Mouse (Mus musculus) CH12.LX (cell line): Measurements from ENCODE around the gene Wfdc21. TPM values are rescaled to one million over a fixed set of nuclear protein-coding genes. Genes with fewer than 3 reads are reported as not detected.

ENCODE experiments used
- DNase-seq: peaks from one replicate; pipeline ENCODE4 v3.0.0-alpha.2; 2013; ENCODE audit errors: extremely low read depth
- H3K27ac ChIP-seq: 2 replicates; pipeline ENCODE4 v1.5.1; 2012; ENCODE audit warnings: low read depth, mild to moderate bottlenecking, control low read depth, moderate library complexity; ENCODE audit not compliant: insufficient read depth
- H3K27me3 ChIP-seq: replicated peaks from 2 replicates; pipeline ENCODE3; 2012; ENCODE audit warnings: inconsistent platforms
- H3K36me3 ChIP-seq, 2 experiments: replicated peaks in 1 of 2; 2 replicates each; pipeline versions ENCODE3 to v1.6.1; 2012; ENCODE audit warnings: inconsistent platforms in 1 of 2, low read length in 1 of 2, mild to moderate bottlenecking in 1 of 2, mixed read lengths in 1 of 2, moderate library complexity in 1 of 2; ENCODE audit not compliant: control insufficient read depth in 1 of 2, insufficient read depth in 1 of 2
- H3K4me1 ChIP-seq, 2 experiments: 2 replicates each; pipeline ENCODE4 v1.6.1; 2012; ENCODE audit warnings: inconsistent platforms in 1 of 2, moderate library complexity in 1 of 2; ENCODE audit not compliant: insufficient read depth in 2 of 2, control insufficient read depth in 1 of 2
- H3K4me2 ChIP-seq: 2 replicates; pipeline ENCODE4 v1.6.1; 2012; ENCODE audit warnings: low read depth, mild to moderate bottlenecking, control low read depth; ENCODE audit not compliant: poor library complexity, insufficient read depth, severe bottlenecking
- H3K4me3 ChIP-seq, 3 experiments: fragments of 150-350 bp in 1 of 3; sonication (generic) in 1 of 3; replicated peaks in 1 of 3; 2 replicates each; pipeline versions ENCODE3 to v1.5.1; 2011 to 2012; ENCODE audit warnings: low read depth in 2 of 3, low read length in 2 of 3, mild to moderate bottlenecking in 2 of 3, moderate library complexity in 2 of 3, control low read depth in 1 of 3, improper control_type of control experiment in 1 of 3, inconsistent platforms in 1 of 3, mixed read lengths in 1 of 3; ENCODE audit not compliant: poor library complexity in 1 of 3
- H3K79me2 ChIP-seq: replicated peaks from 2 replicates; pipeline ENCODE4 v1.6.1; 2012; ENCODE audit warnings: mild to moderate bottlenecking, moderate library complexity; ENCODE audit not compliant: control insufficient read depth, poor library complexity, insufficient read depth, severe bottlenecking; ENCODE audit errors: extremely low read depth
- H3K9ac ChIP-seq: 2 replicates; pipeline ENCODE4 v1.6.1; 2012; ENCODE audit warnings: low read depth, mild to moderate bottlenecking, control low read depth, moderate library complexity; ENCODE audit not compliant: insufficient read depth
- H3K9me3 ChIP-seq: replicated peaks from 2 replicates; pipeline ENCODE3; 2012; ENCODE audit warnings: low read length, inconsistent platforms, mixed read lengths
- BHLHE40 ChIP-seq: IDR thresholded peaks from 2 replicates; pipeline ENCODE4 v1.6.1; 2011; ENCODE audit warnings: mild to moderate bottlenecking, low read depth, low read length, improper control_type of control experiment
- CHD1 ChIP-seq: IDR thresholded peaks from 2 replicates; pipeline ENCODE4 v1.6.1; 2012; ENCODE audit warnings: low read depth, low read length, improper control_type of control experiment, inconsistent platforms
- CHD2 ChIP-seq: IDR thresholded peaks from 2 replicates; pipeline ENCODE4 v1.6.1; 2011; ENCODE audit warnings: low read length, improper control_type of control experiment
- CTCF ChIP-seq, 2 experiments: IDR thresholded peaks in 1 of 2; conservative IDR thresholded peaks in 1 of 2; 2 replicates each; pipeline ENCODE4 v1.5.1; 2011 to 2012; ENCODE audit warnings: low read depth in 2 of 2, low read length in 2 of 2, improper control_type of control experiment in 1 of 2, inconsistent platforms in 1 of 2, mild to moderate bottlenecking in 1 of 2, moderate library complexity in 1 of 2
- E2F4 ChIP-seq: IDR thresholded peaks from 2 replicates; pipeline ENCODE4 v1.6.1; 2011; ENCODE audit warnings: low read depth, low read length, improper control_type of control experiment; ENCODE audit not compliant: insufficient replicate concordance
- ELF1 ChIP-seq: IDR thresholded peaks from 2 replicates; pipeline ENCODE4 v1.6.1; 2014; ENCODE audit warnings: low read depth, mild to moderate bottlenecking, inconsistent platforms, low read length, improper control_type of control experiment
- EP300 ChIP-seq: IDR thresholded peaks from 2 replicates; pipeline ENCODE4 v1.6.1; 2011; ENCODE audit warnings: low read length, improper control_type of control experiment
- ETS1 ChIP-seq: conservative IDR thresholded peaks from 2 replicates; pipeline ENCODE4 v1.6.1; 2012; ENCODE audit warnings: low read depth, mild to moderate bottlenecking, inconsistent platforms, low read length, improper control_type of control experiment, moderate library complexity
- GABPA ChIP-seq: IDR thresholded peaks from 2 replicates; pipeline ENCODE4 v1.6.1; 2012; ENCODE audit warnings: low read depth, low read length, improper control_type of control experiment, inconsistent platforms; ENCODE audit not compliant: insufficient replicate concordance
- HCFC1 ChIP-seq: IDR thresholded peaks from 2 replicates; pipeline ENCODE4 v1.6.1; 2012; ENCODE audit warnings: low read depth, mild to moderate bottlenecking, inconsistent platforms, low read length, improper control_type of control experiment
- IRF4 ChIP-seq: IDR thresholded peaks from 2 replicates; pipeline ENCODE4 v1.6.1; 2014; ENCODE audit warnings: low read depth, mild to moderate bottlenecking, inconsistent platforms, low read length, improper control_type of control experiment
- JUN ChIP-seq: IDR thresholded peaks from 2 replicates; pipeline ENCODE4 v1.6.1; 2011; ENCODE audit warnings: low read depth, mild to moderate bottlenecking, low read length, improper control_type of control experiment, moderate library complexity; ENCODE audit not compliant: insufficient read depth
- JUND ChIP-seq: conservative IDR thresholded peaks from 2 replicates; pipeline ENCODE4 v1.6.1; 2011; ENCODE audit warnings: low read depth, low read length, improper control_type of control experiment
- KAT2A ChIP-seq: IDR thresholded peaks from 2 replicates; pipeline ENCODE4 v1.6.1; 2012; ENCODE audit warnings: low read length, improper control_type of control experiment, inconsistent platforms; ENCODE audit not compliant: insufficient replicate concordance
- MAFK ChIP-seq: IDR thresholded peaks from 2 replicates; pipeline ENCODE4 v1.6.1; 2011; ENCODE audit warnings: low read length, improper control_type of control experiment; ENCODE audit not compliant: insufficient replicate concordance
- MAX ChIP-seq: IDR thresholded peaks from 2 replicates; pipeline ENCODE4 v1.6.1; 2011; ENCODE audit warnings: low read length, improper control_type of control experiment
- MAZ ChIP-seq: IDR thresholded peaks from 2 replicates; pipeline ENCODE4 v1.6.1; 2012; ENCODE audit warnings: low read depth, mild to moderate bottlenecking, inconsistent platforms, low read length, improper control_type of control experiment, moderate library complexity
- MEF2A ChIP-seq: IDR thresholded peaks from 2 replicates; pipeline ENCODE4 v1.6.1; 2014; ENCODE audit warnings: low read depth, mild to moderate bottlenecking, inconsistent platforms, low read length, improper control_type of control experiment, borderline replicate concordance
- MXI1 ChIP-seq: IDR thresholded peaks from 2 replicates; pipeline ENCODE4 v1.6.1; 2011; ENCODE audit warnings: mild to moderate bottlenecking, low read depth, low read length, improper control_type of control experiment
- MYC ChIP-seq: IDR thresholded peaks from 2 replicates; pipeline ENCODE4 v1.6.1; 2011; ENCODE audit warnings: low read depth, mild to moderate bottlenecking, improper control_type of control experiment, low read length
- NELFE ChIP-seq: IDR thresholded peaks from 2 replicates; pipeline ENCODE4 v1.6.1; 2011; ENCODE audit warnings: low read depth, low read length, improper control_type of control experiment
- NRF1 ChIP-seq: IDR thresholded peaks from 2 replicates; pipeline ENCODE4 v1.6.1; 2014; ENCODE audit warnings: low read depth, mild to moderate bottlenecking, inconsistent platforms, low read length, improper control_type of control experiment, moderate library complexity
- PAX5 ChIP-seq: IDR thresholded peaks from 2 replicates; pipeline ENCODE4 v1.6.1; 2012; ENCODE audit warnings: low read length, inconsistent platforms, mixed read lengths
- POLR2A ChIP-seq: IDR thresholded peaks from 2 replicates; pipeline ENCODE4 v1.6.1; 2011; ENCODE audit warnings: low read depth, mild to moderate bottlenecking, improper control_type of control experiment, low read length
- POLR2AphosphoS2 ChIP-seq: IDR thresholded peaks from 2 replicates; pipeline ENCODE4 v1.6.1; 2011; ENCODE audit warnings: low read depth, low read length, improper control_type of control experiment
- RAD21 ChIP-seq: IDR thresholded peaks from 2 replicates; pipeline ENCODE4 v1.6.1; 2011; ENCODE audit warnings: low read depth, mild to moderate bottlenecking, low read length, improper control_type of control experiment, moderate library complexity
- RCOR1 ChIP-seq: conservative IDR thresholded peaks from 2 replicates; pipeline ENCODE4 v1.6.1; 2012; ENCODE audit warnings: low read depth, mild to moderate bottlenecking, inconsistent platforms, low read length, improper control_type of control experiment
- SIN3A ChIP-seq: IDR thresholded peaks from 2 replicates; pipeline ENCODE4 v1.6.1; 2012; ENCODE audit warnings: low read length, improper control_type of control experiment, inconsistent platforms
- SMC3 ChIP-seq: IDR thresholded peaks from 2 replicates; pipeline ENCODE4 v1.6.1; 2011; ENCODE audit warnings: low read depth, low read length, improper control_type of control experiment
- TBP ChIP-seq: conservative IDR thresholded peaks from 2 replicates; pipeline ENCODE4 v1.6.1; 2011; ENCODE audit warnings: low read depth, low read length, improper control_type of control experiment
- TCF12 ChIP-seq: IDR thresholded peaks from 2 replicates; pipeline ENCODE4 v1.6.1; 2014; ENCODE audit warnings: low read depth, mild to moderate bottlenecking, inconsistent platforms, low read length, improper control_type of control experiment
- UBTF ChIP-seq: IDR thresholded peaks from 2 replicates; pipeline ENCODE4 v1.6.1; 2012; ENCODE audit warnings: low read depth, mild to moderate bottlenecking, inconsistent platforms, low read length, improper control_type of control experiment, moderate library complexity
- USF1 ChIP-seq: IDR thresholded peaks from 2 replicates; pipeline ENCODE4 v1.6.1; 2014; ENCODE audit warnings: low read depth, mild to moderate bottlenecking, inconsistent platforms, low read length, improper control_type of control experiment
- USF2 ChIP-seq: conservative IDR thresholded peaks from 2 replicates; pipeline ENCODE4 v1.6.1; 2011; ENCODE audit warnings: low read depth, low read length, improper control_type of control experiment
- ZC3H11A ChIP-seq: IDR thresholded peaks from 2 replicates; pipeline ENCODE4 v1.6.1; 2012; ENCODE audit warnings: low read depth, mild to moderate bottlenecking, inconsistent platforms, low read length, improper control_type of control experiment
- ZKSCAN1 ChIP-seq: IDR thresholded peaks from 2 replicates; pipeline ENCODE4 v1.6.1; 2012; ENCODE audit warnings: low read depth, inconsistent platforms, low read length, improper control_type of control experiment, borderline replicate concordance
- ZMIZ1 ChIP-seq: IDR thresholded peaks from 2 replicates; pipeline ENCODE4 v1.6.1; 2012; ENCODE audit warnings: low read depth, mild to moderate bottlenecking, inconsistent platforms, low read length, improper control_type of control experiment
- ZNF384 ChIP-seq: IDR thresholded peaks from 2 replicates; pipeline ENCODE4 v1.6.1; 2012; ENCODE audit warnings: low read depth, low read length, improper control_type of control experiment, inconsistent platforms
- dilution Hi-C: fragments of 300-500 bp; cut with MboI; formaldehyde crosslinking; loops from 2 replicates; pipeline ENCODE4 v1.14.3; 2020; ENCODE audit warnings: low sequenced_read_pairs; ENCODE audit not compliant: extremely low pct_unique_long_range_greater_than_20kb, extremely low pct_ligation_motif_present
- in situ Hi-C: fragments of 300-500 bp; cut with MboI; formaldehyde crosslinking; loops from 3 replicates; pipeline ENCODE4 v1.14.3; 2019; ENCODE audit warnings: low sequenced_read_pairs, low pct_ligation_motif_present, low pct_unique_long_range_greater_than_20kb, mixed read lengths
- polyA plus RNA-seq: library from polyadenylated mRNA; unstranded; fragments of >175 nt; gene quantifications from 2 replicates; pipeline ENCODE4 v1.2.1, GENCODE M21; 2012; ENCODE audit warnings: low read depth; ENCODE audit not compliant: insufficient read length
- total RNA-seq, 2 experiments: library from RNA; depleted of rRNA; stranded (reverse); fragments of 300-350 nt in 1 of 2; fragments of >200 nt in 1 of 2; gene quantifications; 2 replicates each; pipeline ENCODE4 v1.2.3; 2012 to 2014

Wfdc21 gene
- total and polyA plus RNA-seq, 3 experiments = 1.6 to 14.7 (median 2.6) TPM

DNA sequence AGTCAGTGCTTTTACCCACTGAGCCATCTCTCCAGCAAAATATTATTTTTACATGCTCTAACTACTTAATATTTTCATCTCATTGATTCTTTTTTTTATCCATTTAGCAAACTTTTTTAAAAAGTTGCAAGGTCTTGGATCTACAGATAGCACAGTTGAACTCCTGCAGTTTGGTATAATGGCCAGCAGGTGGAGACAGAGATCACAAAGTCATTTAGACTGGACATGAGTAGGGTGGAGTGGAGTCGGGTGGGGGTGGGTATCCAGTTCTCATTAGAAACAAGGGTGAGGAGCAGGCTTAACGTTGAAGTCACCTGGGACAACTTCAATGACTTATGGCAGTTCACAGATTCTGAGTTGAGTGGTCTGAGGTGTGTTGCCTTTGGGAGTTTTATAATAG is 38.6 kb downstream of the Wfdc21 start:
- Histone ChIP-seq H3K4me1 (peaks cover 26 to 52% of the 10 kb centered on the region in 2 experiments), H3K4me2 (no peak overlapping the region), H3K4me3 (no peak overlapping the region), H3K27ac (no peak overlapping the region), H3K27me3 (no peaks in the 10 kb centered on the region), H3K9ac (no peak overlapping the region), H3K9me3 (peaks cover 9% of the 10 kb centered on the region), H3K36me3 (peaks cover 26 to 47% of the 10 kb centered on the region in 2 experiments), H3K79me2 (no peaks in the 10 kb centered on the region)
- in situ Hi-C loops (loop anchor here (5.0 to 10.0 kb wide), 2 partner anchors 152 to 259 kb away; no protein-coding TSS in a partner anchor), dilution Hi-C loops (no loop called here)
- peak; percentile 40; the same call in 1 of the 2 replicates for TF ChIP-seq ELF1
- TF ChIP-seq IRF4 = peak; percentile 62; the same call in 1 of the 2 replicates
- TF ChIP-seq MAZ = peak; percentile 87
- TF ChIP-seq NELFE = peak; percentile 60; the same call in 1 of the 2 replicates
- TF ChIP-seq MEF2A = peak; percentile 45; the same call in 1 of the 2 replicates
- TF ChIP-seq RCOR1 = 0 out of 2 replicates have a peak, but pooled peaks have one; percentile 57
- no peak for TF ChIP-seq PAX5
- TF ChIP-seq KAT2A = no peak
- no peak for TF ChIP-seq UBTF
- TF ChIP-seq MAFK = 0 out of 2 replicates have a peak, but pooled peaks have one; percentile 23
- TF ChIP-seq HCFC1 = peak; percentile 36; the same call in 1 of the 2 replicates
- 0 out of 2 replicates have a peak, but pooled peaks have one; percentile 36 for TF ChIP-seq EP300
- TF ChIP-seq USF1 = no peak
- TF ChIP-seq NRF1 = peak; percentile 16; the same call in 1 of the 2 replicates
- TF ChIP-seq JUND = peak; percentile 23; the same call in 1 of the 2 replicates
- no peak for TF ChIP-seq USF2
- no peak for TF ChIP-seq ZMIZ1
- no peak; the same call in 1 of the 2 replicates for TF ChIP-seq MAX
- TF ChIP-seq RAD21 = peak; percentile 99
- no peak for TF ChIP-seq JUN
- TF ChIP-seq ZKSCAN1 = no peak
- TF ChIP-seq ZNF384 = peak; percentile 42; the same call in 1 of the 2 replicates
- TF ChIP-seq CHD2 = peak; percentile 90
- TF ChIP-seq SIN3A = peak; percentile 60; the same call in 1 of the 2 replicates
- no peak for TF ChIP-seq TBP
- peak; percentile 90 for TF ChIP-seq MYC
- no peak for TF ChIP-seq POLR2A
- 0 out of 2 replicates have a peak, but pooled peaks have one; percentile 40 for TF ChIP-seq TCF12
- TF ChIP-seq E2F4 = no peak
- TF ChIP-seq SMC3 = peak; percentile 94
- TF ChIP-seq CHD1 = 0 out of 2 replicates have a peak, but pooled peaks have one; percentile 65
- peak; percentile 53; the same call in 1 of the 2 replicates for TF ChIP-seq BHLHE40
- TF ChIP-seq GABPA = no peak
- peak; percentile 80 to 98 for TF ChIP-seq CTCF (conservative IDR thresholded peaks at IDR 0.05 in 1 of 2, IDR thresholded peaks at IDR 0.05 in 1 of 2; ENCODE audit: low read depth in 2 of 2, low read length in 2 of 2)
- no peak for TF ChIP-seq ETS1
- TF ChIP-seq ZC3H11A = peak; percentile 89
- peak; percentile 41; the same call in 1 of the 2 replicates for TF ChIP-seq MXI1
- TF ChIP-seq POLR2AphosphoS2 = no peak
- peak; percentile 92 for DNase-seq
